Mouse (Mus musculus): Measurements from ENCODE around the gene Sytl1. TPM values are rescaled to one million over a fixed set of nuclear protein-coding genes. Genes with fewer than 3 reads are reported as not detected.

Sytl1 gene
- total and polyA plus RNA-seq, 2 experiments from 2014 or later = 0.79 to 3.6 TPM

DNA sequence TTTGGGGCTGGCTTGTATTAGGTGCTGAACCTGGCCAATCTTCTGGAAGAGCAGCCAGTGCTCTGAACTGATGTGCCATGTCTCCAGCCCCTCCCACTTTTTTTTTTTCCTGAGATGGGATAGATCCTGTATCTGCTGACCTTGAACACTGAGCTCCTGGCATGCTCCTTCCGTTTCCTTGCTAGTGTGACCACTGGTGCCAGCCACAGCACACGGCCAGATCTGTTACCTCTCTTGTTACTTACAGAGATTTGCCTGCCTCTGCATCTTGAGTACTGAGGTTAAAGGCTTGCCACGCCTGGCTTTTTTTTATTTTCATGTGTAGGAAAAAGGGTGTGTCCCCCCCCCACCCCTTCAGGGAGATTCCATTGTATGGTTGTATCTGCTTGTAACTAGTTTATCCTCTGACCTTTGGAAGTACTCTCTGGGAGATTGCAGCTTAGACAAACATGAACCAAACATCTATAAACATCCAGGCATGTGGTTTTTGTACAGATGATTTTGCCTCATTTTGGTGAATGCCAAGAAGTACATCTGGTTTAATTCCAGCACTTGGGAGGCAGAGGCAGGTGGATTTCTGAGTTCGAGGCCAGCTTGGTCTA, 23.7 kb upstream of the Sytl1 start:
- Histone ChIP-seq H3K4me3 (ENCODE audit: low read depth, low read length) (no peak overlapping the region), H3K9me3 (replicated peaks; ENCODE audit: control insufficient read depth, low read length) (no peaks in the 10 kb centered on the region), H3K27me3 (ENCODE audit: control insufficient read depth, insufficient read depth, low read length) (no peaks in the 10 kb centered on the region), H3K9ac (replicated peaks; ENCODE audit: low read depth, low read length) (no peak overlapping the region), H3K36me3 (replicated peaks; ENCODE audit: control insufficient read depth, insufficient read depth, low read length) (no peaks in the 10 kb centered on the region), H3K4me1 (ENCODE audit: control insufficient read depth, insufficient read depth) (0 out of 2 replicates have a peak, but pooled peaks cover 6% of the 10 kb centered on the region), H3K27ac (ENCODE audit: low read depth) (no peak overlapping the region), H3K4me2 (ENCODE audit: low read depth, low read length) (no peak overlapping the region)
- 61% methylated on average over 4 of the region's 4 CpGs for WGBS
- DNase-seq (ENCODE audit: low spot score) (no peak), ATAC-seq (ENCODE audit: insufficient read depth, low read depth) (no peak)
- TF ChIP-seq EP300 (IDR thresholded peaks at IDR 0.05; ENCODE audit: low read depth) (no peak), CTCF (IDR thresholded peaks at IDR 0.05; ENCODE audit: low read depth) (no peak)

GRCm38 (mm10) chr4:133285950-133286349, 23.0 kb upstream of the Sytl1 start:
- Histone ChIP-seq H3K4me3 (ENCODE audit: low read depth, low read length) (no peak overlapping the region), H3K9ac (replicated peaks; ENCODE audit: low read depth, low read length) (no peak overlapping the region), H3K4me2 (ENCODE audit: low read depth, low read length) (no peak overlapping the region), H3K9me3 (replicated peaks; ENCODE audit: control insufficient read depth, low read length) (no peaks in the 10 kb centered on the region), H3K27ac (ENCODE audit: low read depth) (no peak overlapping the region), H3K27me3 (ENCODE audit: control insufficient read depth, insufficient read depth, low read length) (no peaks in the 10 kb centered on the region), H3K36me3 (replicated peaks; ENCODE audit: control insufficient read depth, insufficient read depth, low read length) (no peaks in the 10 kb centered on the region), H3K4me1 (ENCODE audit: control insufficient read depth, insufficient read depth) (0 out of 2 replicates have a peak, but pooled peaks cover 6% of the 10 kb centered on the region)
- ATAC-seq (ENCODE audit: insufficient read depth, low read depth) (peak; percentile 36; the same call in 1 of the 2 replicates), DNase-seq (ENCODE audit: low spot score) (no peak)
- 25% methylated on average over 5 of the region's 5 CpGs for WGBS
- no peak for TF ChIP-seq EP300 (IDR thresholded peaks at IDR 0.05; ENCODE audit: low read depth)
- no peak for TF ChIP-seq CTCF (IDR thresholded peaks at IDR 0.05; ENCODE audit: low read depth)

GRCm38 (mm10) chr4:133285299-133285698, 22.4 kb upstream of the Sytl1 start:
- H3K27me3 ChIP-seq (ENCODE audit: control insufficient read depth, insufficient read depth, low read length) = no peaks in the 10 kb centered on the region
- no peak overlapping the region for H3K9ac ChIP-seq (replicated peaks; ENCODE audit: low read depth, low read length)
- no peak overlapping the region for H3K4me2 ChIP-seq (ENCODE audit: low read depth, low read length)
- 0 out of 2 replicates have a peak, but pooled peaks cover 6% of the 10 kb centered on the region for H3K4me1 ChIP-seq (ENCODE audit: control insufficient read depth, insufficient read depth)
- DNase-seq (ENCODE audit: low spot score) (no peak), ATAC-seq (ENCODE audit: insufficient read depth, low read depth) (no peak)
- H3K9me3 ChIP-seq (replicated peaks; ENCODE audit: control insufficient read depth, low read length) = no peaks in the 10 kb centered on the region
- no peak overlapping the region for H3K27ac ChIP-seq (ENCODE audit: low read depth)
- no peak for TF ChIP-seq CTCF (IDR thresholded peaks at IDR 0.05; ENCODE audit: low read depth)
- no peak for TF ChIP-seq EP300 (IDR thresholded peaks at IDR 0.05; ENCODE audit: low read depth)
- WGBS = 65% methylated on average over 3 of the region's 3 CpGs
- H3K4me3 ChIP-seq (ENCODE audit: low read depth, low read length) = no peak overlapping the region
- H3K36me3 ChIP-seq (replicated peaks; ENCODE audit: control insufficient read depth, insufficient read depth, low read length) = no peaks in the 10 kb centered on the region

- H3K36me3 ChIP-seq (replicated peaks; ENCODE audit: control insufficient read depth, insufficient read depth, low read length) = no peaks in the 10 kb centered on the region
- H3K4me3 ChIP-seq (ENCODE audit: low read depth, low read length) = no peak overlapping the region
- no peak overlapping the region for H3K9ac ChIP-seq (replicated peaks; ENCODE audit: low read depth, low read length)
- WGBS = 36% methylated on average over 4 of the region's 4 CpGs
- H3K27ac ChIP-seq (ENCODE audit: low read depth) = peak overlapping the region; percentile 3; the same call in 1 of the 2 replicates
- H3K9me3 ChIP-seq (replicated peaks; ENCODE audit: control insufficient read depth, low read length) = no peaks in the 10 kb centered on the region
- no peak overlapping the region for H3K4me2 ChIP-seq (ENCODE audit: low read depth, low read length)
- 0 out of 2 replicates have a peak, but pooled peaks cover 6% of the 10 kb centered on the region for H3K4me1 ChIP-seq (ENCODE audit: control insufficient read depth, insufficient read depth)
- TF ChIP-seq EP300 (IDR thresholded peaks at IDR 0.05; ENCODE audit: low read depth) (no peak), CTCF (IDR thresholded peaks at IDR 0.05; ENCODE audit: low read depth) (no peak)
- DNase-seq (ENCODE audit: low spot score) = no peak
- no peaks in the 10 kb centered on the region for H3K27me3 ChIP-seq (ENCODE audit: control insufficient read depth, insufficient read depth, low read length)
- no peak for ATAC-seq (ENCODE audit: insufficient read depth, low read depth)
Measured at GRCm38 (mm10) chr4:133282656-133283055, 19.7 kb upstream of the Sytl1 start.

- Histone ChIP-seq H3K4me3 (ENCODE audit: low read depth, low read length) (no peak overlapping the region), H3K4me2 (ENCODE audit: low read depth, low read length) (no peak overlapping the region), H3K4me1 (ENCODE audit: control insufficient read depth, insufficient read depth) (0 out of 2 replicates have a peak, but pooled peaks cover 6% of the 10 kb centered on the region), H3K27ac (ENCODE audit: low read depth) (peak overlapping the region; percentile 69; the same call in 1 of the 2 replicates), H3K36me3 (replicated peaks; ENCODE audit: control insufficient read depth, insufficient read depth, low read length) (no peaks in the 10 kb centered on the region), H3K9me3 (replicated peaks; ENCODE audit: control insufficient read depth, low read length) (no peaks in the 10 kb centered on the region), H3K9ac (replicated peaks; ENCODE audit: low read depth, low read length) (no peak overlapping the region), H3K27me3 (ENCODE audit: control insufficient read depth, insufficient read depth, low read length) (no peaks in the 10 kb centered on the region)
- no peak for DNase-seq (ENCODE audit: low spot score)
- no peak for ATAC-seq (ENCODE audit: insufficient read depth, low read depth)
- TF ChIP-seq CTCF (IDR thresholded peaks at IDR 0.05; ENCODE audit: low read depth) = no peak
- TF ChIP-seq EP300 (IDR thresholded peaks at IDR 0.05; ENCODE audit: low read depth) = no peak
- WGBS = 26% methylated on average over 5 of the region's 5 CpGs
Measured at GRCm38 (mm10) chr4:133281951-133282481, 19.1 kb upstream of the Sytl1 start.

Data from heart, postnatal 0 days (tissue).